In genomic region chr13:93427920-93428876, GRCm38 (mm10) we compare ENCODE assay signal across 11 mouse cellular contexts.
DNase-seq lines count a peak whose midpoint lies in the region; ATAC-seq and TF ChIP-seq lines count a peak whose summit lies in the region.
"Had no signal": no experiment of that assay in that cellular context is flagged by ENCODE, and none has a peak within 500 bp of the region (broad histone marks: within the 10 kb centered on the region; RNA-seq: fewer than 3 reads in every experiment).

No protein-coding gene starts in this region.

- H3K4me1 ChIP-seq in lung, adult 2 months (ENCODE audit: control insufficient read depth, insufficient read depth, low read length): no peaks in the 10 kb centered on the region; the same call in 1 of the 2 replicates
- H3K4me1 ChIP-seq in intestine, embryonic 16.5 days (ENCODE audit: control insufficient read depth, insufficient read depth, low read length): no peaks in the 10 kb centered on the region

- WGBS in lung, adult 2 months: 83% methylated on average over 5 of the region's 5 CpGs
- WGBS in intestine, embryonic 16.5 days: 91% methylated on average over 5 of the region's 5 CpGs

- DNase-seq in lung, postnatal 36 days: peak; percentile 26
- no peak for DNase-seq in lung, adult 2 months
- DNase-seq in c-Kit-negative CD71-positive TER-119-positive erythroid progenitor cells, embryonic 14.5 days (ENCODE audit: low read depth, low spot score): peak; percentile 72
- DNase-seq in spleen, postnatal 10 days (ENCODE audit: low spot score in 2 of 2): peak; percentile 32 to 40
- DNase-seq in cerebellum, adult 18-20 months: no peak
- DNase-seq in gastrocnemius, adult 8-10 months (ENCODE audit: low spot score in 2 of 2): no peak
- DNase-seq: embryo, embryonic 11 days; gastrocnemius, postnatal 14 days; lung, postnatal 4 days; thymus, adult 18-20 months had no signal

- H3K9ac ChIP-seq in intestine, embryonic 16.5 days (ENCODE audit: low read depth, low read length): no peak overlapping the region

- H3K36me3 ChIP-seq in intestine, embryonic 16.5 days (ENCODE audit: control insufficient read depth, insufficient read depth, low read length): no peaks in the 10 kb centered on the region

- H3K4me3 ChIP-seq in lung, adult 2 months (replicated peaks; ENCODE audit: extremely low read depth, low read depth, low read length): no peak overlapping the region
- H3K4me3 ChIP-seq in intestine, embryonic 16.5 days (ENCODE audit: low read length): no peak overlapping the region

- no peaks in the 10 kb centered on the region for H3K27me3 ChIP-seq in intestine, embryonic 16.5 days (replicated peaks; ENCODE audit: control insufficient read depth, insufficient read depth, low read length)

- H3K9me3 ChIP-seq in intestine, embryonic 16.5 days (ENCODE audit: control insufficient read depth, low read length): no peaks in the 10 kb centered on the region

- TF ChIP-seq POLR2A in lung, adult 2 months (IDR thresholded peaks at IDR 0.05; ENCODE audit: borderline replicate concordance, extremely low read depth, low read depth, low read length): no peak

- peak; percentile 74 for ATAC-seq in intestine, embryonic 16.5 days

- no peak overlapping the region for H3K4me2 ChIP-seq in intestine, embryonic 16.5 days (ENCODE audit: low read depth, low read length)

- no peak overlapping the region for H3K27ac ChIP-seq in intestine, embryonic 16.5 days (ENCODE audit: low read length)

- TF ChIP-seq CTCF in lung, adult 2 months (IDR thresholded peaks at IDR 0.05; ENCODE audit: insufficient read depth, low read length): no peak

Comparison
In these comparisons a context has a peak if more than half of its experiments do, and no peak if none do; other contexts are left out.
1. DNase-seq: peak in lung, postnatal 36 days (single experiment), c-Kit-negative CD71-positive TER-119-positive erythroid progenitor cells, embryonic 14.5 days (single experiment) and spleen, postnatal 10 days (2 of 2); none in lung, adult 2 months (single experiment), cerebellum, adult 18-20 months (0 of 2) and gastrocnemius, adult 8-10 months (0 of 2).